Mouse (Mus musculus) midbrain, embryonic 10.5 days (tissue): ENCODE results near the gene Ripply3. TPM values are rescaled to one million over a fixed set of nuclear protein-coding genes. Genes with fewer than 3 reads are reported as not detected.

Experiments used
- DNase-seq: peaks from one replicate; pipeline ENCODE4 v3.0.0-alpha.2; 2017; ENCODE audit warnings: low spot score
- H3K27ac ChIP-seq: fragments of 300-500 bp; sonication (generic); replicated peaks from 2 replicates; pipeline ENCODE4 v1.5.1; 2016; ENCODE audit warnings: mild to moderate bottlenecking
- H3K27me3 ChIP-seq: fragments of 300-500 bp; sonication (generic); 2 replicates; pipeline ENCODE4 v1.6.1; 2016; ENCODE audit warnings: low read depth, mild to moderate bottlenecking; ENCODE audit not compliant: poor library complexity, severe bottlenecking
- H3K36me3 ChIP-seq: fragments of 300-500 bp; sonication (generic); 2 replicates; pipeline ENCODE4 v1.6.1; 2016; ENCODE audit warnings: mild to moderate bottlenecking, moderate library complexity
- H3K4me1 ChIP-seq: fragments of 300-500 bp; sonication (generic); 2 replicates; pipeline ENCODE4 v1.6.1; 2016
- H3K4me3 ChIP-seq: fragments of 300-500 bp; sonication (generic); 2 replicates; pipeline ENCODE4 v1.5.1; 2016; ENCODE audit warnings: mild to moderate bottlenecking, moderate library complexity
- H3K9me3 ChIP-seq: fragments of 300-500 bp; sonication (generic); replicated peaks from 2 replicates; pipeline ENCODE4 v1.6.1; 2016; ENCODE audit warnings: mild to moderate bottlenecking
- WGBS: fragments of 180-500 bp; shearing (Covaris S2); methylation state at CpG from one replicate; pipeline ENCODE4 v1.1.7; 2016; 5-methylcytosine and 5-hydroxymethylcytosine counted together
- polyA plus RNA-seq: library from polyadenylated mRNA; unstranded; fragments of >200 nt; fragmentation: Nextera tagmentation; extraction: Ambion mirVana; gene quantifications from 2 replicates; pipeline ENCODE4 v1.2.1, GENCODE M21; 2016

The Ripply3 gene
- polyA plus RNA-seq, 1 experiment from 2014 or later, result 6.1 TPM

DNA sequence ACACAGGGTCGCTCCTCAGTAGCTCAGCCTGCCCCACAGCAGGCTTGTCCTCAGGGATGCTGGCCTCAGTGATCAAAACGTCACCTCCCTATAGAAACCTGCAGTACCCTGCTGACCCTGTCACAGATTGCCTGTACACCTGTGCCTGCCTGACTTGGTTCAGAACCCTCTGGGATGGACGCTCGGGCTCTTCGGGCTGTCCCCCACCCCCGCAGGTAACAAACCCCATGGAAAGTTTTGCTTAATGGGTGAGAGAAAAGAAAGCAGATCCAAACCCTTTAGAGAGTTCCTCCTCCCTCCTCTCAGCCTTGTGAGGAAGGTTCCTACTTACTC, 25.1 kb upstream of the Ripply3 start:
- Histone ChIP-seq H3K4me1 (peaks cover 18% of the 10 kb centered on the region), H3K27me3 (peaks cover 28% of the 10 kb centered on the region), H3K27ac (peak overlapping the region; percentile 67), H3K4me3 (peak overlapping the region; percentile 42), H3K9me3 (no peaks in the 10 kb centered on the region; the same call in 1 of the 2 replicates), H3K36me3 (no peaks in the 10 kb centered on the region)
- no peak for DNase-seq
- 20% methylated on average over 6 of the region's 6 CpGs for WGBS

DNA sequence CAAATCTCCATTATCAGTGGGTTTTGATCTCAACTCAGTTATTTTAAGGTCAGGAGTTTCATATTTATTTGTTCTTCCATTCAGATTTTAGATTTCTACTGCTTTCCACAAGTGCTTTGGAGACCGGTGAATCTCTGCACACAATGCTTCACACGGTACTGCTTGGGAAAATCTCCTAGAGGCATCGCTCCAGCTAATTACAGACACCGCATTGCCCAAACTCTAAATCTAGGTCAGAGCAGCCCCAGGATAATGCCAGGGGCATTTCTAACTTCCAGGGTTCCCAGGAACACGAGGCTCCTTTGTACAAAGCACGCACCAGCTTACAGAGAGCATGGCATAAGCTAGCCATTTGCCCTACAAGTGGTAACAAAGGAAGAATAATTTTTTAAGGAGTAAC, 20.7 kb upstream of the Ripply3 start:
- H3K36me3 ChIP-seq, result no peaks in the 10 kb centered on the region
- no peak overlapping the region for H3K4me3 ChIP-seq
- DNase-seq, result no peak
- peaks cover 18% of the 10 kb centered on the region for H3K27me3 ChIP-seq
- whole genome bisulfite sequencing, result 85% methylated on average over 6 of the region's 6 CpGs
- peaks cover 26% of the 10 kb centered on the region for H3K4me1 ChIP-seq
- no peaks in the 10 kb centered on the region; the same call in 1 of the 2 replicates for H3K9me3 ChIP-seq
- H3K27ac ChIP-seq, result no peak overlapping the region

DNA sequence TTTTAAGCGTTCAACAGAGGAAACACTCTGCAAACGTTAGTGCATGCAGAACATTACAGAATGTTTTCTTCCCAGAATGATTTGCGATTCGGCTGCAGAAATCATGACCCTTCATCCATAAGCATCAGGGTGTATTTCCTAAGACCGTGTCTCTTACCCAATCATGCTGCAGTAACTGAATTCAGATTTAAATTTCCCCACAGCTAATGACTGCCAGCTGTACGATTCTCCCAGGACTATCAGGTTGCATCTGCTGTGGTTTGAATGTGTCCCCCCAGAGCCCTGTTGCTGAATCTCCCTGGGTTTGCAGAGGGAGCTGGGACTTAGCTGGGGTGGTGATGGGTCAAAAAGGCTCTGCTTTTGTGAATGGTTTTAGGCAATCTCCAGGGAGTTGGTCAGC, 20.3 kb upstream of the Ripply3 start:
- no peak overlapping the region for H3K27ac ChIP-seq
- 65% methylated on average over 6 of the region's 6 CpGs for WGBS
- H3K9me3 ChIP-seq, result no peaks in the 10 kb centered on the region; the same call in 1 of the 2 replicates
- H3K36me3 ChIP-seq, result no peaks in the 10 kb centered on the region
- no peak overlapping the region for H3K4me3 ChIP-seq
- DNase-seq, result no peak
- peaks cover 21% of the 10 kb centered on the region for H3K4me1 ChIP-seq
- peaks cover 14% of the 10 kb centered on the region for H3K27me3 ChIP-seq

DNA sequence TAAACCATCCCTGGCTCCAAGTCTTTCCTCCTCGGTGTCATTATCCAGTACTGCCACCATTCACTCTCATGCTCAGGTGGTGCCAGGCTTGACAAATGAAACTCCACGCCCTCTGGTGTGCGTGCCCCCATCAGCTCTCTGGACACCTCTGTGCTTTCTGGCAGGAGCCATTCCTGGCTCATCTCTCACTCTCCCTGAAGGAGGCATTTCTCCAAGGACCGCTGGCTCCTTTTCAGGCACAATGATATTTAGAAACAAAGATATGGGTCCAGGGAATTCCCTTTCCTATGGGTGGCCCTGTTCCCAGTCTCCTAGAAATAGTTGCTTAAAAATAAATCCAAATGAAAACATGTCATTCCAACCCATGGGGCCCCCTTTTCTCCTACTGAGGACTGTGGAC, 19.2 kb upstream of the Ripply3 start:
- no peak overlapping the region for H3K27ac ChIP-seq
- DNase-seq, result no peak
- H3K9me3 ChIP-seq, result no peaks in the 10 kb centered on the region; the same call in 1 of the 2 replicates
- peaks cover 28% of the 10 kb centered on the region for H3K4me1 ChIP-seq
- H3K27me3 ChIP-seq, result peaks cover 3% of the 10 kb centered on the region
- no peak overlapping the region for H3K4me3 ChIP-seq
- H3K36me3 ChIP-seq, result no peaks in the 10 kb centered on the region
- 90% methylated on average over 4 of the region's 4 CpGs for WGBS

GRCm38 (mm10) chr16:94311416-94311815, 16.8 kb upstream of the Ripply3 start:
- Histone ChIP-seq H3K36me3 (no peaks in the 10 kb centered on the region), H3K4me1 (peaks cover 28% of the 10 kb centered on the region), H3K27me3 (peaks cover 14% of the 10 kb centered on the region), H3K27ac (0 out of 2 replicates have a peak overlapping the region, but pooled peaks have one; percentile 99), H3K4me3 (peak overlapping the region; percentile 82; the same call in 1 of the 2 replicates), H3K9me3 (no peaks in the 10 kb centered on the region)
- no peak for DNase-seq
- WGBS, result 81% methylated on average over 1 of the region's 1 CpGs

- H3K4me3 ChIP-seq, result peak overlapping the region; percentile 82
- H3K4me1 ChIP-seq, result peaks cover 28% of the 10 kb centered on the region
- H3K36me3 ChIP-seq, result no peaks in the 10 kb centered on the region
- peak overlapping the region; percentile 99 for H3K27ac ChIP-seq
- peaks cover 14% of the 10 kb centered on the region for H3K27me3 ChIP-seq
- WGBS, result 76% methylated on average over 4 of the region's 4 CpGs
- no peaks in the 10 kb centered on the region for H3K9me3 ChIP-seq
- no peak for DNase-seq
Observed at GRCm38 (mm10) chr16:94311931-94312330, 16.3 kb upstream of the Ripply3 start.

DNA sequence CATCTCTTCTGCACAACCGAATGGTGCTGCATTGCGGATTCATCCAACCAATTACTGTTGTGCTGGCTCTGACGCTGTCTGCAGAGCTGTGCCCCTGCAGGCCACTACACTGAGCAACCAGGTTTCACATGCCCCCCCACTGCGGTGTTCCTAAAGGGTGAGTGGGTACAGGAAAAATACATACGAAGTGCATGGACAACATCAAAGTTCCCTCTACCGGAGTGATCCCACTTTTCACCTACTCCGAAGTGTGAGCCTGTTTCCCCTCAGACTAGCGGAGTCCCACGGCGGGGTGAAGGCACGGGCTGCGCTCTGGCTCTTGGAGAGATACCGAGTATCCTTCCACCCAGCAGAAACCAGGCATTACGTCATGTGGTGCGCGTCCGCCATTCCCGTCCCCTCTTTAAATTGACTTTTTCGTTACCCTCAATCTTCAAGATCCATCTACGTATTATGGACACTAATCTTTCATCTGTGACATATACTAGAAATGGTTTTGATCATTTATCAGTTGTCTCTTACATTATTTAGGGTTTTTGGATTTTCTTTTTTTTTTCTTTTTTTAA, 15.5 kb upstream of the Ripply3 start:
- Histone ChIP-seq H3K36me3 (no peaks in the 10 kb centered on the region), H3K27ac (peak overlapping the region; percentile 99), H3K4me1 (peaks cover 26% of the 10 kb centered on the region), H3K9me3 (no peaks in the 10 kb centered on the region), H3K27me3 (peaks cover 14% of the 10 kb centered on the region), H3K4me3 (peak overlapping the region; percentile 82)
- peak; percentile 88 for DNase-seq
- 0% methylated on average over 20 of the region's 20 CpGs for WGBS

DNA sequence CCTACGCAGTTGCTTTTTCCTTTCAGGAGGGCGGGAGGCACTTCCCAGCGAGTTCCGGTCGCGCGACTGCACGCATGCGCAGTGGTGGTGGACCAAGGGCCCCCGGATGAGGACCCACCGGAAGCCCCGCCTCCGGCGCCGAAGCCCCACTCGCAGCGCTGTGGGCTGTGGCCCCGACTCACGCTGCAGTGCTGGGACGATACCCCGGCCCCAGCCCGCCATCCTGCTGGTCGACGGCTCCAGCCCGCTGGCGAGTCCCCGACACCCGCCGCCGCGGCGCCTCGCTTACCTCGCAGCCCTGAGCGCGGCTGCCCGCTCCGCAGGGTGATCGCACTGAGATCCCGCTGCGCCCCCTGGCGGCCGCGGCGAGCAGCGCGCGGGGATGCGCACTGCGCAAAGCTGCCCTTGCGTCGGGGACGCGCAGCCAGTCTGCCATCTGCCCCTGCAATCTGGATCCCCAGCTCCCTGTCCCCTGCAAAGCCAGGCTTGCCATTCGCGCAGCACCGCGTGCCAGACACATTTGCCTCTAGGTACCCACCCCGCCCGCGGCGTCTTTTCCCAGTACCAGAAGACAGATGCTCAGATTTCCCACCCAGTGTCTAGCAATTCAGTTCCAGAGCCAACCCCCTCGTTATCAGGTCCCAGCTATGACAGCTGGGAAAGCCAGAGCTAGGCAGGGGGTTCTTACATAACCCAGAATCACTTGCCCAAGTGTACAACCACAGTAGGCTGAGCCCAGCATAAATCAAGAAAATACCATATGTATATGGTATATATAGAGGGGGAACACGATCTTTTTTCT, 14.8 kb upstream of the Ripply3 start, which contains the start of gene Hlcs:
Gene Hlcs, minus strand, starts transcription at position 343 of the 802 bp plus-strand sequence.
- Histone ChIP-seq H3K36me3 (no peaks in the 10 kb centered on the region), H3K9me3 (no peaks in the 10 kb centered on the region), H3K4me3 (peak within 1 kb of the TSS; percentile 82), H3K27me3 (peaks cover 14% of the 10 kb centered on the region), H3K4me1 (peaks cover 22% of the 10 kb centered on the region), H3K27ac (peak within 1 kb of the TSS; percentile 99)
- peak; percentile 96 for DNase-seq
- under 1% methylated on average over 64 of the region's 64 CpGs for WGBS

GRCm38 (mm10) chr16:94314626-94315025, 13.6 kb upstream of the Ripply3 start:
- Histone ChIP-seq H3K4me1 (peaks cover 22% of the 10 kb centered on the region), H3K9me3 (no peaks in the 10 kb centered on the region), H3K4me3 (no peak overlapping the region), H3K36me3 (no peaks in the 10 kb centered on the region), H3K27ac (no peak overlapping the region), H3K27me3 (peaks cover 14% of the 10 kb centered on the region)
- DNase-seq, result no peak
- 93% methylated on average over 5 of the region's 5 CpGs for WGBS

GRCm38 (mm10) chr16:94315215-94315614, 13.0 kb upstream of the Ripply3 start:
- Histone ChIP-seq H3K36me3 (no peaks in the 10 kb centered on the region), H3K27me3 (peaks cover 14% of the 10 kb centered on the region), H3K27ac (no peak overlapping the region), H3K4me3 (no peak overlapping the region), H3K4me1 (peaks cover 22% of the 10 kb centered on the region), H3K9me3 (no peaks in the 10 kb centered on the region)
- DNase-seq, result no peak
- 65% methylated on average over 1 of the region's 1 CpGs for WGBS

GRCm38 (mm10) chr16:94317752-94318151, 10.5 kb upstream of the Ripply3 start:
- no peak for DNase-seq
- 86% methylated on average over 5 of the region's 5 CpGs for WGBS
- Histone ChIP-seq H3K4me3 (no peak overlapping the region), H3K27ac (no peak overlapping the region), H3K4me1 (peaks cover 10% of the 10 kb centered on the region), H3K27me3 (peaks cover 14% of the 10 kb centered on the region), H3K36me3 (no peaks in the 10 kb centered on the region), H3K9me3 (no peaks in the 10 kb centered on the region)

GRCm38 (mm10) chr16:94320223-94320622, 8.0 kb upstream of the Ripply3 start:
- peaks cover 5% of the 10 kb centered on the region for H3K27me3 ChIP-seq
- H3K4me3 ChIP-seq, result no peak overlapping the region
- no peaks in the 10 kb centered on the region for H3K36me3 ChIP-seq
- DNase-seq, result no peak
- 84% methylated on average over 5 of the region's 5 CpGs for WGBS
- no peaks in the 10 kb centered on the region for H3K9me3 ChIP-seq
- H3K4me1 ChIP-seq, result no peaks in the 10 kb centered on the region
- H3K27ac ChIP-seq, result no peak overlapping the region

GRCm38 (mm10) chr16:94323681-94324080, 4.5 kb upstream of the Ripply3 start:
- 82% methylated on average over 5 of the region's 5 CpGs for WGBS
- peaks cover 13% of the 10 kb centered on the region for H3K4me1 ChIP-seq
- H3K27ac ChIP-seq, result no peak overlapping the region
- no peaks in the 10 kb centered on the region for H3K9me3 ChIP-seq
- peaks cover 32% of the 10 kb centered on the region for H3K27me3 ChIP-seq
- H3K36me3 ChIP-seq, result no peaks in the 10 kb centered on the region
- no peak overlapping the region for H3K4me3 ChIP-seq
- DNase-seq, result no peak
